10 mouse cellular contexts compared by ENCODE assay signal in genomic region chr6:101046755-101047154, GRCm38 (mm10).
DNase-seq lines count a peak whose midpoint lies in the region; ATAC-seq and TF ChIP-seq lines count a peak whose summit lies in the region.
"Had no signal": no experiment of that assay in that cellular context is flagged by ENCODE, and none has a peak within 500 bp of the region (broad histone marks: within the 10 kb centered on the region; RNA-seq: fewer than 3 reads in every experiment).

No protein-coding gene starts in this region.

- H3K4me3 ChIP-seq in intestine, embryonic 14.5 days (ENCODE audit: low read depth, low read length) = no peak overlapping the region
- no peak overlapping the region for H3K4me3 ChIP-seq in intestine, postnatal 0 days (ENCODE audit: low read depth, low read length)
- no peak overlapping the region for H3K4me3 ChIP-seq in hindbrain, postnatal 0 days (ENCODE audit: low read length)
- H3K4me3 ChIP-seq in liver, embryonic 12.5 days = no peak overlapping the region
- H3K4me3 ChIP-seq: embryonic facial prominence, embryonic 12.5 days had no signal

- H3K4me2 ChIP-seq in intestine, embryonic 14.5 days (ENCODE audit: low read length) = no peak overlapping the region
- H3K4me2 ChIP-seq in intestine, postnatal 0 days (replicated peaks; ENCODE audit: low read depth) = no peak overlapping the region
- H3K4me2 ChIP-seq in hindbrain, postnatal 0 days (ENCODE audit: low read depth, low read length) = no peak overlapping the region
- no peak overlapping the region for H3K4me2 ChIP-seq in liver, embryonic 12.5 days
- H3K4me2 ChIP-seq: embryonic facial prominence, embryonic 12.5 days had no signal

- no peaks in the 10 kb centered on the region for H3K4me1 ChIP-seq in intestine, embryonic 14.5 days (replicated peaks; ENCODE audit: control insufficient read depth, insufficient read depth, low read length)
- no peaks in the 10 kb centered on the region for H3K4me1 ChIP-seq in intestine, postnatal 0 days (replicated peaks; ENCODE audit: control insufficient read depth, insufficient read depth, low read length)
- peaks cover 3% of the 10 kb centered on the region; the same call in 1 of the 2 replicates for H3K4me1 ChIP-seq in hindbrain, postnatal 0 days (ENCODE audit: insufficient read depth, low read length)
- H3K4me1 ChIP-seq in liver, embryonic 12.5 days = no peaks in the 10 kb centered on the region

- WGBS in intestine, embryonic 14.5 days = 53% methylated on average over 6 of the region's 6 CpGs
- WGBS in intestine, postnatal 0 days = 70% methylated on average over 6 of the region's 6 CpGs
- 30% methylated on average over 6 of the region's 6 CpGs for WGBS in hindbrain, postnatal 0 days
- 67% methylated on average over 6 of the region's 6 CpGs for WGBS in liver, embryonic 12.5 days (ENCODE audit: insufficient replicate concordance)

- H3K36me3 ChIP-seq in intestine, embryonic 14.5 days (ENCODE audit: control insufficient read depth, insufficient read depth, low read length) = no peaks in the 10 kb centered on the region
- H3K36me3 ChIP-seq in intestine, postnatal 0 days (ENCODE audit: control insufficient read depth, insufficient read depth) = no peaks in the 10 kb centered on the region
- no peaks in the 10 kb centered on the region for H3K36me3 ChIP-seq in hindbrain, postnatal 0 days (ENCODE audit: insufficient read depth, low read length)
- H3K36me3 ChIP-seq in liver, embryonic 12.5 days = no peaks in the 10 kb centered on the region
- H3K36me3 ChIP-seq: embryonic facial prominence, embryonic 12.5 days had no signal

- H3K9me3 ChIP-seq in intestine, embryonic 14.5 days (ENCODE audit: control insufficient read depth, low read length) = no peaks in the 10 kb centered on the region
- no peaks in the 10 kb centered on the region for H3K9me3 ChIP-seq in intestine, postnatal 0 days (ENCODE audit: control insufficient read depth)
- no peaks in the 10 kb centered on the region for H3K9me3 ChIP-seq in hindbrain, postnatal 0 days (ENCODE audit: low read length)
- no peaks in the 10 kb centered on the region for H3K9me3 ChIP-seq in liver, embryonic 12.5 days (replicated peaks)
- H3K9me3 ChIP-seq: embryonic facial prominence, embryonic 12.5 days had no signal

- no peak overlapping the region for H3K27ac ChIP-seq in intestine, embryonic 14.5 days (ENCODE audit: low read depth)
- H3K27ac ChIP-seq in intestine, postnatal 0 days (ENCODE audit: low read depth, low read length) = no peak overlapping the region
- H3K27ac ChIP-seq in hindbrain, postnatal 0 days = no peak overlapping the region
- no peak overlapping the region for H3K27ac ChIP-seq in liver, embryonic 12.5 days
- H3K27ac ChIP-seq: embryonic facial prominence, embryonic 12.5 days; liver, embryonic 14.5 days had no signal

- 0 out of 2 replicates have a peak, but pooled peaks have one; percentile 68 for ATAC-seq in intestine, embryonic 14.5 days (replicated peaks; ENCODE audit: low FRiP score, low TSS enrichment, low read depth)
- ATAC-seq in intestine, postnatal 0 days = no peak
- peak; percentile 93 for ATAC-seq in hindbrain, postnatal 0 days
- no peak for ATAC-seq in liver, embryonic 12.5 days

- H3K9ac ChIP-seq in intestine, embryonic 14.5 days (ENCODE audit: low read length) = no peak overlapping the region
- H3K9ac ChIP-seq in intestine, postnatal 0 days (ENCODE audit: low read depth, low read length) = no peak overlapping the region
- H3K9ac ChIP-seq in hindbrain, postnatal 0 days (replicated peaks; ENCODE audit: low read length) = no peak overlapping the region
- H3K9ac ChIP-seq in liver, embryonic 12.5 days = no peak overlapping the region
- H3K9ac ChIP-seq: embryonic facial prominence, embryonic 12.5 days; liver, embryonic 14.5 days had no signal

- no peaks in the 10 kb centered on the region for H3K27me3 ChIP-seq in intestine, embryonic 14.5 days (replicated peaks; ENCODE audit: control insufficient read depth, insufficient read depth, low read length)
- no peaks in the 10 kb centered on the region for H3K27me3 ChIP-seq in intestine, postnatal 0 days (replicated peaks; ENCODE audit: control insufficient read depth, insufficient read depth, low read length)
- no peaks in the 10 kb centered on the region for H3K27me3 ChIP-seq in hindbrain, postnatal 0 days (ENCODE audit: insufficient read depth, low read length)
- H3K27me3 ChIP-seq in liver, embryonic 12.5 days (replicated peaks) = no peaks in the 10 kb centered on the region
- H3K27me3 ChIP-seq: embryonic facial prominence, embryonic 12.5 days had no signal

- TF ChIP-seq CTCF in intestine, postnatal 0 days (IDR thresholded peaks at IDR 0.05; ENCODE audit: low read depth) = no peak
- no peak for TF ChIP-seq CTCF in hindbrain, postnatal 0 days (IDR thresholded peaks at IDR 0.05; ENCODE audit: low read depth)

- DNase-seq in intestine, embryonic 14.5 days (ENCODE audit: low spot score) = no peak
- DNase-seq in adrenal gland, postnatal 36 days = peak; percentile 68 to 85
- DNase-seq in hindbrain, postnatal 0 days (ENCODE audit: low spot score) = peak; percentile 80
- DNase-seq in ovary, postnatal 14 days (ENCODE audit: low spot score) = peak; percentile 4
- DNase-seq in frontal cortex, postnatal 14 days (ENCODE audit: low spot score in 2 of 2) = no peak
- no peak for DNase-seq in right cerebral cortex, adult 18-20 months

Comparison
In these comparisons a context has a peak if more than half of its experiments do, and no peak if none do; other contexts are left out.
1. ATAC-seq: peak in intestine, embryonic 14.5 days (single experiment) and hindbrain, postnatal 0 days (single experiment); none in intestine, postnatal 0 days (single experiment) and liver, embryonic 12.5 days (single experiment).
2. DNase-seq: peak in adrenal gland, postnatal 36 days (2 of 2), hindbrain, postnatal 0 days (single experiment) and ovary, postnatal 14 days (single experiment); none in intestine, embryonic 14.5 days (single experiment), frontal cortex, postnatal 14 days (0 of 2) and right cerebral cortex, adult 18-20 months (single experiment).